Mouse (Mus musculus) brain, embryonic 18.5 days (tissue): ENCODE measurements around the gene Fndc10.
"Not testable (repeated sequence)": the region's sequence is repeated elsewhere in the genome, so short reads cannot be mapped to it uniquely, and the experiment has no call there.

Experiments
- DNase-seq: peaks from one replicate; pipeline ENCODE4 v3.0.0-alpha.2; 2012; ENCODE audit warnings: low read depth, low spot score

Fndc10 gene

GRCm38 (mm10) chr4:155683670-155684277 lies 10.4 kb upstream of the Fndc10 start:
- not testable (repeated sequence) for DNase-seq

GRCm38 (mm10) chr4:155687764-155688163 lies 6.4 kb upstream of the Fndc10 start:
- DNase-seq, result not testable (repeated sequence)

GRCm38 (mm10) chr4:155690571-155691375 lies 3.4 kb upstream of the Fndc10 start:
- DNase-seq, result no peak

GRCm38 (mm10) chr4:155692421-155692820 lies 1.7 kb upstream of the Fndc10 start:
- DNase-seq, result no peak

- peak; percentile 57 for DNase-seq
Measured at GRCm38 (mm10) chr4:155694482-155695401, 600 bp downstream of the Fndc10 start.

- no peak for DNase-seq
Measured at GRCm38 (mm10) chr4:155695531-155696062, 1.5 kb downstream of the Fndc10 start.

- no peak for DNase-seq
Measured at GRCm38 (mm10) chr4:155696261-155697255, 2.4 kb downstream of the Fndc10 start.

- DNase-seq, result no peak
Measured at GRCm38 (mm10) chr4:155700425-155700824, 6.3 kb downstream of the Fndc10 start.

GRCm38 (mm10) chr4:155703425-155703929 lies 9.3 kb downstream of the Fndc10 start:
- no peak for DNase-seq

GRCm38 (mm10) chr4:155704721-155705591 lies 10.8 kb downstream of the Fndc10 start, which contains the start of gene Ssu72:
Ssu72 (plus strand) TSS chr4:155704800.
- peak; percentile 91 for DNase-seq

- DNase-seq, result no peak
Measured at GRCm38 (mm10) chr4:155705592-155705929, 11.4 kb downstream of the Fndc10 start.

GRCm38 (mm10) chr4:155708582-155708981 lies 14.4 kb downstream of the Fndc10 start:
- no peak for DNase-seq

- DNase-seq, result no peak
Measured at GRCm38 (mm10) chr4:155708988-155709387, 14.8 kb downstream of the Fndc10 start.

- no peak for DNase-seq
Measured at GRCm38 (mm10) chr4:155710521-155711252, 16.5 kb downstream of the Fndc10 start.

- no peak for DNase-seq
Measured at GRCm38 (mm10) chr4:155721668-155722083, 27.5 kb downstream of the Fndc10 start.

GRCm38 (mm10) chr4:155727993-155728392 lies 33.9 kb downstream of the Fndc10 start:
- no peak for DNase-seq

- DNase-seq, result no peak
Measured at GRCm38 (mm10) chr4:155733267-155733666, 39.1 kb downstream of the Fndc10 start.

- DNase-seq, result peak; percentile 87
Measured at GRCm38 (mm10) chr4:155734350-155734941, 40.3 kb downstream of the Fndc10 start, which contains the start of gene Tmem240. Tmem240 (plus strand) TSS chr4:155734800.
